ENCODE assay signal across 8 mouse cellular contexts in the genomic region with DNA sequence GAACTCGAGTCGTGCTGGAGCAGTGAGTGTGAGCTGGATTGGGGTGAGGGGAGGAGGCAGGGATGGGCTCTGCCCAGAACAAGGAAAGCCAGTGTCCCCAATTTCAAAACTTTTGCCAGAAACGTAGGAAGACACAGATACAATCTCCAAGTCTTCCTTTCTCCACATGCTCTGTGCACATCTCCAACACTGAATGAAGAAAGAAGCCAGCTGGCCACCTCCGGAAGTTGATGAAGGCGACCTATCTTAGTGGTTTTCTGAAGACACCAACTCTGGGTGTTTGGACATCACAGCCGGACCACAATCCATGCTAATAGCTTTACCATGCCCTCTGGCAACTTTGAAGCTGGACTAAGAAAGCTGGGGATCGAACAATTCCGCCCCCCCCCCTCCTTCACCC. TPM values are rescaled to one million over a fixed set of nuclear protein-coding genes. Genes with fewer than 3 reads are reported as not detected.
DNase-seq lines count a peak whose midpoint lies in the region; ATAC-seq and TF ChIP-seq lines count a peak whose summit lies in the region.

No protein-coding gene starts in this region.

- no peak for TF ChIP-seq CTCF in gastrocnemius, adult 2 months (IDR thresholded peaks at IDR 0.05)
- no peak for TF ChIP-seq CTCF in testis, adult 2 months (IDR thresholded peaks at IDR 0.05; ENCODE audit: control insufficient read depth, insufficient read depth, insufficient replicate concordance, low read depth, low read length)
- no peak for TF ChIP-seq CTCF in stomach, postnatal 0 days (IDR thresholded peaks at IDR 0.05; ENCODE audit: low read depth)

- H3K27ac ChIP-seq in gastrocnemius, adult 2 months: no peak overlapping the region
- no peak overlapping the region for H3K27ac ChIP-seq in testis, adult 2 months (ENCODE audit: control insufficient read depth, insufficient read depth, low read depth, low read length)
- no peak overlapping the region for H3K27ac ChIP-seq in liver, embryonic 13.5 days
- H3K27ac ChIP-seq in stomach, postnatal 0 days (replicated peaks): no peak overlapping the region

- H3K4me3 ChIP-seq in gastrocnemius, adult 2 months: peak overlapping the region; percentile 68
- H3K4me3 ChIP-seq in testis, adult 2 months (ENCODE audit: control insufficient read depth, low read depth, low read length): peak overlapping the region; percentile 45
- peak overlapping the region; percentile 41 for H3K4me3 ChIP-seq in liver, embryonic 13.5 days (replicated peaks)
- peak overlapping the region; percentile 38; the same call in 1 of the 2 replicates for H3K4me3 ChIP-seq in stomach, postnatal 0 days (ENCODE audit: low read depth, low read length)

- no peaks in the 10 kb centered on the region for H3K36me3 ChIP-seq in testis, adult 2 months (ENCODE audit: control insufficient read depth, insufficient read depth, low read length)
- no peaks in the 10 kb centered on the region for H3K36me3 ChIP-seq in liver, embryonic 13.5 days
- H3K36me3 ChIP-seq in stomach, postnatal 0 days (ENCODE audit: control insufficient read depth, insufficient read depth, low read length): no peaks in the 10 kb centered on the region

- no peaks in the 10 kb centered on the region for H3K27me3 ChIP-seq in testis, adult 2 months (ENCODE audit: control insufficient read depth, insufficient read depth, low read length)
- H3K27me3 ChIP-seq in liver, embryonic 13.5 days: peaks cover 22% of the 10 kb centered on the region
- no peaks in the 10 kb centered on the region for H3K27me3 ChIP-seq in stomach, postnatal 0 days (ENCODE audit: control insufficient read depth, insufficient read depth, low read length)

- H3K4me1 ChIP-seq in testis, adult 2 months (ENCODE audit: control insufficient read depth, insufficient read depth, low read length): peaks cover 4% of the 10 kb centered on the region
- H3K4me1 ChIP-seq in liver, embryonic 13.5 days (replicated peaks): no peaks in the 10 kb centered on the region
- H3K4me1 ChIP-seq in stomach, postnatal 0 days (replicated peaks; ENCODE audit: control insufficient read depth, insufficient read depth): no peaks in the 10 kb centered on the region

- WGBS in liver, embryonic 13.5 days (ENCODE audit: insufficient replicate concordance): 53% methylated on average over 8 of the region's 8 CpGs
- 65% methylated on average over 8 of the region's 8 CpGs for WGBS in stomach, postnatal 0 days

- TF ChIP-seq EP300 in stomach, postnatal 0 days (optimal IDR thresholded peaks at IDR 0.05): no peak

- H3K9ac ChIP-seq in liver, embryonic 13.5 days: no peak overlapping the region
- H3K9ac ChIP-seq in stomach, postnatal 0 days (ENCODE audit: low read length): no peak overlapping the region

- TF ChIP-seq POLR2A in testis, adult 2 months (IDR thresholded peaks at IDR 0.05; ENCODE audit: control insufficient read depth, low read depth, low read length): no peak

- peak overlapping the region; percentile 52 for H3K4me2 ChIP-seq in liver, embryonic 13.5 days
- H3K4me2 ChIP-seq in stomach, postnatal 0 days (replicated peaks; ENCODE audit: low read depth): peak overlapping the region; percentile 58

- H3K9me3 ChIP-seq in liver, embryonic 13.5 days (replicated peaks): no peaks in the 10 kb centered on the region
- no peaks in the 10 kb centered on the region for H3K9me3 ChIP-seq in stomach, postnatal 0 days (ENCODE audit: control insufficient read depth, low read length)

- no peak for ATAC-seq in liver, embryonic 13.5 days (ENCODE audit: low read depth)
- no peak for ATAC-seq in stomach, postnatal 0 days (ENCODE audit: low FRiP score, low TSS enrichment)
- no peak for ATAC-seq in monocyte, adult 5-6 weeks (replicated peaks; ENCODE audit: insufficient number of reproducible peaks, low FRiP score, low TSS enrichment, poor library complexity, severe bottlenecking)

- DNase-seq in gastrocnemius, adult 2 months: no peak
- no peak for DNase-seq in gastrocnemius, adult 18-20 months (ENCODE audit: low spot score)
- no peak for DNase-seq in testis, postnatal 10 days (ENCODE audit: low spot score)
- DNase-seq in liver, embryonic 13.5 days: no peak
- DNase-seq in stomach, postnatal 0 days (ENCODE audit: low spot score): no peak
- no peak for DNase-seq in spleen, adult 18-20 months

- intact Hi-C loops in gastrocnemius, adult 2 months (cut with DNase I): no loop called here

RNA-seq across cellular contexts. Expression of a gene that starts 0.6 kb away (rescaled TPM):
- 1 to 10 TPM; 5.3 to 8.2 TPM for total RNA-seq in gastrocnemius, adult 2 months (2021)
- total RNA-seq in gastrocnemius, adult 18-20 months (2021): 1 to 10 TPM; 7.5 to 7.9 TPM
- polyA plus RNA-seq in testis, adult 2 months (2012; rRNA removed): 140 and 143 TPM in 2 replicates
- 0.44 and 0.78 TPM in 2 replicates for polyA plus RNA-seq in liver, embryonic 13.5 days (2015; fragmentation: Nextera tagmentation; extraction: Ambion mirVana)
- polyA plus RNA-seq in stomach, postnatal 0 days (2015; fragmentation: Nextera tagmentation; extraction: Ambion mirVana): 1.8 and 2.5 TPM in 2 replicates
- total RNA-seq in monocyte, adult 5-6 weeks (2017): 11.8 to 46.1 TPM (median 38.8 TPM) in 3 replicates
